Mouse (Mus musculus) embryonic facial prominence, embryonic 10.5 days (tissue): ENCODE results near the gene Nav3. TPM values are rescaled to one million over a fixed set of nuclear protein-coding genes. Genes with fewer than 3 reads are reported as not detected.
"Not testable (repeated sequence)": the region's sequence is repeated elsewhere in the genome, so short reads cannot be mapped to it uniquely, and the experiment has no call there.

Experiments
- DNase-seq: peaks from one replicate; pipeline ENCODE4 v3.0.0-alpha.2; 2017; ENCODE audit warnings: low spot score
- H3K27ac ChIP-seq: fragments of 300-500 bp; sonication (generic); replicated peaks from 2 replicates; pipeline ENCODE4 v1.5.1; 2016; ENCODE audit warnings: mild to moderate bottlenecking
- H3K27me3 ChIP-seq: fragments of 300-500 bp; sonication (generic); replicated peaks from 2 replicates; pipeline ENCODE4 v1.6.1; 2016; ENCODE audit warnings: low read depth, mild to moderate bottlenecking; ENCODE audit not compliant: poor library complexity, severe bottlenecking
- H3K36me3 ChIP-seq: fragments of 300-500 bp; sonication (generic); replicated peaks from 2 replicates; pipeline ENCODE4 v1.6.1; 2016; ENCODE audit warnings: mild to moderate bottlenecking, moderate library complexity
- H3K4me1 ChIP-seq: fragments of 300-500 bp; sonication (generic); 2 replicates; pipeline ENCODE4 v1.6.1; 2016
- H3K4me3 ChIP-seq: fragments of 300-500 bp; sonication (generic); 2 replicates; pipeline ENCODE4 v1.5.1; 2016; ENCODE audit warnings: mild to moderate bottlenecking, moderate library complexity
- H3K9me3 ChIP-seq: fragments of 300-500 bp; sonication (generic); 2 replicates; pipeline ENCODE4 v1.6.1; 2016; ENCODE audit warnings: mild to moderate bottlenecking
- WGBS: fragments of 180-500 bp; shearing (Covaris S2); methylation state at CpG from one replicate; pipeline ENCODE4 v1.1.7; 2016; 5-methylcytosine and 5-hydroxymethylcytosine counted together
- polyA plus RNA-seq: library from polyadenylated mRNA; unstranded; fragments of >200 nt; fragmentation: Nextera tagmentation; extraction: Ambion mirVana; gene quantifications from 2 replicates; pipeline ENCODE4 v1.2.1, GENCODE M21; 2016

The Nav3 gene
- polyA plus RNA-seq, 1 experiment from 2014 or later = 2.1 TPM

- Histone ChIP-seq H3K27ac (no peak overlapping the region), H3K27me3 (no peaks in the 10 kb centered on the region), H3K4me3 (no peak overlapping the region), H3K36me3 (no peaks in the 10 kb centered on the region), H3K4me1 (no peaks in the 10 kb centered on the region), H3K9me3 (no peaks in the 10 kb centered on the region)
- no peak for DNase-seq
- 75% methylated on average over 5 of the region's 5 CpGs for WGBS
Measured at GRCm38 (mm10) chr10:110088444-110089061, 367.5 kb downstream of the Nav3 start.

GRCm38 (mm10) chr10:110085903-110086302 is 370.1 kb downstream of the Nav3 start:
- H3K4me3 ChIP-seq = no peak overlapping the region
- H3K27ac ChIP-seq = no peak overlapping the region
- H3K27me3 ChIP-seq = no peaks in the 10 kb centered on the region
- no peaks in the 10 kb centered on the region for H3K36me3 ChIP-seq
- WGBS = 80% methylated on average over 1 of the region's 1 CpGs
- H3K9me3 ChIP-seq = no peaks in the 10 kb centered on the region
- no peaks in the 10 kb centered on the region for H3K4me1 ChIP-seq
- DNase-seq = no peak

GRCm38 (mm10) chr10:110085156-110085555 is 370.8 kb downstream of the Nav3 start:
- peak; percentile 59 for DNase-seq
- WGBS = 12% methylated on average over 5 of the region's 5 CpGs
- H3K27me3 ChIP-seq = no peaks in the 10 kb centered on the region
- H3K9me3 ChIP-seq = no peaks in the 10 kb centered on the region
- no peaks in the 10 kb centered on the region for H3K36me3 ChIP-seq
- no peak overlapping the region for H3K27ac ChIP-seq
- no peaks in the 10 kb centered on the region for H3K4me1 ChIP-seq
- no peak overlapping the region for H3K4me3 ChIP-seq

DNA sequence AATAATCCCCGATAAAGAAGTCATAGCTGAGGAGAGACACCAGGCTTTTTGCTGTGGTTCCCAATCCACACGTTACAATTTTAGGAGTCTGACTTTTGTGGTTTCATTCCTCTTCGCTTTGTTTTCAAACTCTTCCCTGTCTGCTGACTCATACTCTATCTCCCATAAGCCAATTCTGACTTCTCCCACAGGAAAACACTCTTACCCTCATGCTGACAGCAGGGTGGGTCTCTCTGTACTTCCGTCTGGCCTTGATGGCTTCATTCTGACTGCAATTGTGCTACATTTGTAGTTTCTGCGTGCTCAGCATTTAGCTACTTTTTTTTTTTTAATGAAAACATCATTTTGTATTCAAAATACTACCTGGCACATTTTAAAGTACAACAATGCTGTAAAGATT is 379.4 kb downstream of the Nav3 start:
- Histone ChIP-seq H3K4me3 (no peak overlapping the region), H3K27ac (no peak overlapping the region), H3K9me3 (no peaks in the 10 kb centered on the region), H3K4me1 (no peaks in the 10 kb centered on the region), H3K36me3 (no peaks in the 10 kb centered on the region), H3K27me3 (no peaks in the 10 kb centered on the region)
- WGBS = 91% methylated on average over 5 of the region's 5 CpGs
- no peak for DNase-seq

- Histone ChIP-seq H3K4me1 (no peaks in the 10 kb centered on the region), H3K27me3 (no peaks in the 10 kb centered on the region), H3K36me3 (no peaks in the 10 kb centered on the region), H3K9me3 (no peaks in the 10 kb centered on the region), H3K27ac (no peak overlapping the region), H3K4me3 (no peak overlapping the region)
- 84% methylated on average over 8 of the region's 8 CpGs for WGBS
- DNase-seq = no peak
Measured at GRCm38 (mm10) chr10:110072355-110072754, 383.6 kb downstream of the Nav3 start.

DNA sequence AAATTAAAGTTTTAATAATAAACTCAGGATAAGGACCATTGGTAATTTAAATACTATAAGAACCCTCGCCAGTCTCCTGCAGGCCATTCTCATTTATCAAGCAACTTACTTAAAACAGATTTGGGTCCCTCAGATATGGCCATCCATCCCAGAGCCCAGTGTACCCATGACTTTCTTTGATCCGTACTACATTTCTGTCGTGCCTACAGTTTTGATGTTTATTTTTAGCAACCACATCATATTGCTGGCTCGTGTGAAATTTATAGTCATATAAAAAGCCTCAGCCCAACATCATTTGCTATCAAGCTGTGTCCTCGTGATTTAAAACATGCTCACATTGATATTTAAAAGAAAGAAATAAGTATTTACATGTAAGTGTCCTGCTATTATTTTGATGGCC is 394.8 kb downstream of the Nav3 start:
- no peak for DNase-seq
- no peak overlapping the region for H3K27ac ChIP-seq

GRCm38 (mm10) chr10:110037547-110037946 is 418.5 kb downstream of the Nav3 start:
- no peaks in the 10 kb centered on the region for H3K4me1 ChIP-seq
- H3K27ac ChIP-seq = no peak overlapping the region
- no peaks in the 10 kb centered on the region for H3K27me3 ChIP-seq
- no peak overlapping the region for H3K4me3 ChIP-seq
- no peaks in the 10 kb centered on the region for H3K9me3 ChIP-seq
- 86% methylated on average over 4 of the region's 4 CpGs for WGBS
- no peaks in the 10 kb centered on the region for H3K36me3 ChIP-seq
- no peak for DNase-seq

More for the DNA sequence above, 394.8 kb downstream of the Nav3 start:
- no peaks in the 10 kb centered on the region for H3K36me3 ChIP-seq
- H3K4me3 ChIP-seq = no peak overlapping the region
- no peaks in the 10 kb centered on the region for H3K4me1 ChIP-seq
- 88% methylated on average over 5 of the region's 5 CpGs for WGBS
- H3K9me3 ChIP-seq = no peaks in the 10 kb centered on the region
- H3K27me3 ChIP-seq = no peaks in the 10 kb centered on the region

DNA sequence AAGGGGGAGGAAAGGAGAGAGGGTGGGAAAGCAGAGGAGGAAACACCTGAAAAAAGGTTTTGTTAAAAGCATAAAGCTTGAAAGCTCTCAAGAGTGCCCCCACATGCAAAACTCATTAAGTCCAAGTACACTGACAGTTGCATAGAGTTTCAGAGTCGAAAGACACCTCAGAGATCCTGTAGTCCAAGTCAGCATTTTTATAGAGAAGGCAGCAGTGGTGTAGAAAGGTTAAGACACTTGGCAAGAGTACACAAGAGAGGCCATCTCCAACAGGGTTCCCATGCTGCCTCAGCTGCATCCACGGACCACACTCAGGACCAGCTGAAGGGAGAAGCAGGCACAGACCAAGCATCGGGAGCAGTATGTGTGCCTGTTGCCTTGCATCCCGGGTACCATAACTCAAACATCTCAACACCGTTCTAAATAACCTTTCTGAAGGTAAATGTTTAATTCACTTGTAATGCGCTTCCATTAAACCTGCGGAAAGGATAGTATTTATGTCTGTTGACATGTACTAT is 421.4 kb downstream of the Nav3 start:
- H3K9me3 ChIP-seq = no peaks in the 10 kb centered on the region
- WGBS = 87% methylated on average over 7 of the region's 7 CpGs

DNA sequence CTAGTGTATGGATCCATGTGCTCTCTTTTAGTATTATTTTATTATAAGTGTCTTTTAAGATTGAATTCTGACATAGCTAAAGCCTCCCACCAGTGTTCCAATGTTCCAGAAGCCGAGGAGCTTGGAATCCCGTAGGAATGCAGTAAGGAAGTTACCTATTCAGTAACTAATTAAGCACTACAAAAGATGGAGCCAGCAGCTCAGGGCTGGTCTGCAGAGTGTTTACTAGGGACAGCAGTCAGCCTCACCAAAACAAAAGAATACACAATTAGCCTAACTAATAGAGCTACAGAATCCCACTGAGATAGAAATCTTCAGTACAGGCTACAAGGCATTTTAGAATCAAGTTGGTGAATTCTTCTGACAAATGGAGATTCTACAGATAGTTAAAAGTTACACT is 431.1 kb downstream of the Nav3 start:
- H3K36me3 ChIP-seq, H3K4me3 ChIP-seq, DNase-seq, H3K27ac ChIP-seq, H3K27me3 ChIP-seq, H3K4me1 ChIP-seq, H3K9me3 ChIP-seq: not testable (repeated sequence)
- WGBS = 66% methylated on average over 2 of the region's 2 CpGs

More for the DNA sequence above, 421.4 kb downstream of the Nav3 start:
- DNase-seq = no peak
- Histone ChIP-seq H3K27me3 (no peaks in the 10 kb centered on the region), H3K4me1 (no peaks in the 10 kb centered on the region), H3K27ac (no peak overlapping the region), H3K4me3 (no peak overlapping the region), H3K36me3 (no peaks in the 10 kb centered on the region)

DNA sequence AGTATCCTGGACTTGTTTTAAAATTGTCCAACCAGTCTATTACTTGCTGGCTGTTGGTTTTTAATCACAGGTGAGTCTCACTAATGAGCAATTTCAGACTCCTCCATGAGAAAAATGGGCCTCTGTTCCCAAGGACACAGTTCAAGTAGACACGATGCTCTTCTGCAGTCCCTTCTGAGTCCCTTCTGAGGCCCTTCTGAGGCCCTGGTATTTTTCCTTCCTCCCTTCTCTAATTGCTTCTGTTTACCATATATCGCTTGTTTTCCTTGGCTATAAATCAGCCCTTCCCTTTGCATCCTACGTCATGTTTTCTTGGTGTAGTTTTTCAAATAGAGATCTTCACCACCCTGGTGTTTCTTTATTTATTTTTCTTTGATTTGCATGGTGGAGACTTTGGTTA is 433.9 kb downstream of the Nav3 start:
- no peak overlapping the region for H3K4me3 ChIP-seq
- DNase-seq = no peak
- H3K27ac ChIP-seq = no peak overlapping the region
- 84% methylated on average over 3 of the region's 3 CpGs for WGBS
- no peaks in the 10 kb centered on the region for H3K9me3 ChIP-seq
- no peaks in the 10 kb centered on the region for H3K4me1 ChIP-seq
- no peaks in the 10 kb centered on the region for H3K36me3 ChIP-seq
- no peaks in the 10 kb centered on the region for H3K27me3 ChIP-seq

GRCm38 (mm10) chr10:110019266-110019866 is 436.6 kb downstream of the Nav3 start:
- 69% methylated on average over 4 of the region's 4 CpGs for WGBS
- Histone ChIP-seq H3K4me3 (no peak overlapping the region), H3K36me3 (no peaks in the 10 kb centered on the region), H3K9me3 (no peaks in the 10 kb centered on the region), H3K4me1 (no peaks in the 10 kb centered on the region), H3K27me3 (no peaks in the 10 kb centered on the region), H3K27ac (no peak overlapping the region)
- no peak for DNase-seq

- WGBS = 82% methylated on average over 5 of the region's 5 CpGs
- H3K27ac ChIP-seq = 0 out of 2 replicates have a peak overlapping the region, but pooled peaks have one; percentile 57
- not testable (repeated sequence) for H3K36me3 ChIP-seq, DNase-seq, H3K9me3 ChIP-seq, H3K4me3 ChIP-seq, H3K27me3 ChIP-seq
- H3K4me1 ChIP-seq = peaks cover 16% of the 10 kb centered on the region
Measured at GRCm38 (mm10) chr10:110001328-110001727, 454.7 kb downstream of the Nav3 start.

- Histone ChIP-seq H3K27me3 (no peaks in the 10 kb centered on the region), H3K27ac (peak overlapping the region; percentile 57; the same call in 1 of the 2 replicates), H3K4me3 (no peak overlapping the region), H3K36me3 (no peaks in the 10 kb centered on the region), H3K4me1 (peaks cover 16% of the 10 kb centered on the region), H3K9me3 (no peaks in the 10 kb centered on the region)
- WGBS = 31% methylated on average over 3 of the region's 3 CpGs
- peak; percentile 46 for DNase-seq
Measured at GRCm38 (mm10) chr10:110000755-110001247, 455.2 kb downstream of the Nav3 start.
